Mouse (Mus musculus): ENCODE results near the gene Msrb3.

GRCm38 (mm10) chr10:120947842-120948241 lies 48.9 kb upstream of the Msrb3 start:
- TF ChIP-seq GATA1 (IDR thresholded peaks at IDR 0.05; ENCODE audit: low read length) (no peak), TAL1 (IDR thresholded peaks at IDR 0.05; ENCODE audit: low read length) (no peak)

All from erythroblast, embryonic 14.5 days (primary cell).